Mouse (Mus musculus) lung, adult 2 months (tissue): ENCODE data around the gene Cd5l.
"Not testable (repeated sequence)": the region's sequence is repeated elsewhere in the genome, so short reads cannot be mapped to it uniquely, and the experiment has no call there.

Experiments
- CTCF ChIP-seq: fragments of 200-500 bp; IDR thresholded peaks from 2 replicates; pipeline ENCODE4 v1.5.1; 2011; ENCODE audit warnings: mild to moderate bottlenecking, low read length, control low read depth; ENCODE audit not compliant: insufficient read depth
- POLR2A ChIP-seq: fragments of 200-500 bp; IDR thresholded peaks from 2 replicates; pipeline ENCODE4 v1.6.1; 2011; ENCODE audit warnings: low read depth, mild to moderate bottlenecking, control low read depth, low read length, borderline replicate concordance; ENCODE audit errors: extremely low read depth

DNA sequence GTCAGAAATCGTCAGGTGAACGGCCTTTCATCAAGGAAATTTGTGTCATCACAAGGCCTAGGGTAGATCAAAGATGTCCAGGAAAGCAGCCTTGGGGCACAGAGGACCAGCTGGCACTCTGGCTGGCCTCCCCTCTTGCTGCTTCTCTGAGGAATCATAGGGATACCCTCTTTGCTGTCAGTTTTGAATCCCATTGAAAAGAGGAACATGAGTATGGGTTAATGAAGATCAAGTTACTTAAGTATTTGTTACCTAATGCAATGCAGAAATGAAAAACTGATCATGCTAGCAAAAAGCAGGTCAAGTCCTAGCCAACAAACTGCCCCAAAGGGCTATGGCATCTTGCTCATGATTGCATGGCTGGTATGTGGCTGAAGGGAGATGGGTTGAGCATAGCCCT lies 6.7 kb upstream of the Cd5l start:
- not testable (repeated sequence) for TF ChIP-seq CTCF, POLR2A
